Comparison of ENCODE assay signal across 24 mouse cellular contexts in the genomic region with DNA sequence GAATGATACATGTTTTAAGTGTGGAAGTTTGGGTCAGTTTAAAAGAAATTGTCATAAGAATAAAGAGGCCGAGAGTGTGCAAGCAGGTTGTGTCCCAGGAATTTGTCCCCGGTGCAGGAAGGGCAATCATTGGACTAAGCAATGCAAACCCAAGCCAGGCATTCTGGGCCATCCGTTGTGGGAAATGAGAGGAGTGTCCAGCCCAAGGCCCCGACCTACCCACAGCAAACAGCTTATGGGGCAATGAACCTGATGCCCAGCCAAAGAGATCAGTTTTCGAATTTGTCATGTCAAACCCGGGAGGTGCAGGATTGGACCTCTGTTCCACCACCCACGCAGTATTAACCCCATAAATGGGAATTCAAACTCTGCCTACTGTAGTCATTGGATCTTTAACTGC. TPM values are rescaled to one million over a fixed set of nuclear protein-coding genes. Genes with fewer than 3 reads are reported as not detected.
"Had no signal": no experiment of that assay in that cellular context is flagged by ENCODE, and none has a peak within 500 bp of the region (broad histone marks: within the 10 kb centered on the region; RNA-seq: fewer than 3 reads in every experiment).

No protein-coding gene starts in this region.

- H3K9ac ChIP-seq: neural tube, embryonic 13.5 days; neural tube, embryonic 15.5 days; stomach, embryonic 15.5 days had no signal

- H3K4me3 ChIP-seq: neural tube, embryonic 13.5 days; neural tube, embryonic 15.5 days; stomach, embryonic 15.5 days had no signal

- H3K36me3 ChIP-seq: neural tube, embryonic 13.5 days; neural tube, embryonic 15.5 days; stomach, embryonic 15.5 days had no signal

- DNase-seq: retina, postnatal 1 day; right cerebral cortex, adult 18-20 months; right cerebral cortex, postnatal 14 days; right cerebral cortex, postnatal 25 days; right cerebral cortex, postnatal 4 days; spleen, adult 18-20 months; thymus, adult 18-20 months; thymus, adult 2 months; thymus, postnatal 14 days; thymus, postnatal 25 days; thymus, postnatal 36 days; thymus, postnatal 4 days had no signal

- H3K4me2 ChIP-seq: neural tube, embryonic 13.5 days; neural tube, embryonic 15.5 days; stomach, embryonic 15.5 days had no signal

- H3K27me3 ChIP-seq: neural tube, embryonic 13.5 days; neural tube, embryonic 15.5 days; stomach, embryonic 15.5 days had no signal

- H3K9me3 ChIP-seq: stomach, embryonic 15.5 days had no signal

- H3K27ac ChIP-seq: neural tube, embryonic 13.5 days; neural tube, embryonic 15.5 days; stomach, embryonic 15.5 days; stomach, postnatal 0 days had no signal

- H3K4me1 ChIP-seq: neural tube, embryonic 13.5 days; neural tube, embryonic 15.5 days; stomach, embryonic 15.5 days had no signal

RNA-seq across cellular contexts. Expression of gene Mug2, which starts 30.9 kb away (rescaled TPM):
- total RNA-seq: neutrophil, adult 5-6 weeks had no signal
- polyA plus RNA-seq: neural tube, embryonic 13.5 days; neural tube, embryonic 14.5 days; neural tube, embryonic 15.5 days; small intestine, adult 2 months; spleen, adult 2 months; stomach, embryonic 14.5 days; stomach, embryonic 15.5 days; stomach, embryonic 16.5 days; stomach, postnatal 0 days; thymus, adult 2 months; thymus, postnatal 0 days; urinary bladder, adult 2 months had no signal
